Mouse (Mus musculus): Measurements from ENCODE around the gene Gm43518.

Gm43518 gene

DNA sequence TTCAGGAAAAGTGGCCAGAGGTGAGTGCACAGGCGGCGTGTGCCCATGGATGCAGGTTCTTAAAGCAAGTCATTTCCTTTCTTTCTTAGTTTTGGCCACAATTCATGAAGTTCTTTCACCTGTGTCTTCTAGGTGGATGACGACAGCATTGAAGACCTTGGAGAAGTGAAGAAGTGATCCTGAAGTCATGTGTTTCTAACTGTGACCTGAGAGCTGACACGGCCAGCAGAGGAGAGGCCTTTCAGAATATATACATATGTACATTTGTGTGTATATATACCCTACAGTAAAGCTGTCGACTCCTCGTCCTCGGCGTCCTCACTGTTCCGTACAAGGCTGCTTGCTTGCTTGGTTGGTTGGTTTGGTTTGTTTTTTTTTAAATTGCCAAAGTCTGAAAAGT, at the start of gene Gm43518:
Gene Gm43518, plus strand, starts transcription at position 301 of the 400 bp plus-strand sequence.
- DNase-seq, result no peak

DNA sequence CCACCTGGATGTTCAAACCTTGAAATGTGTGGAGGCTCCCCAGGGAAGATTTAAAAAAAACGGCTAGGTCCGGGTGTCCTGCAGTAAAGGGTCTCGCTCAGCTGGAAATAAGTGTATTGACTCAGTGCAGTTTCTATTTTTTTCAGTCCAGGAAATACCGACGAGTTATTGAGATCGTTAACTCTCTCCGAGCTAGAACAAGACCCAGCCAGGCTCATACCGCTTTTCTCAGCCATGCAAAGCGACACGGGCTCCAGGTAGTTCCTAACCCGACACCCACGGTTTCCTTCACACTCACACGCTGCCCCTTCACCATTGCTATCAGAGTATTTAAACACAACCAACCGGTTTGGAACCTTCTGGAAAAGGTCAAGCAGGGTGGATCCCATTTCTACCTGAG, 49.2 kb upstream of the Gm43518 start:
- DNase-seq, result no peak

DNA sequence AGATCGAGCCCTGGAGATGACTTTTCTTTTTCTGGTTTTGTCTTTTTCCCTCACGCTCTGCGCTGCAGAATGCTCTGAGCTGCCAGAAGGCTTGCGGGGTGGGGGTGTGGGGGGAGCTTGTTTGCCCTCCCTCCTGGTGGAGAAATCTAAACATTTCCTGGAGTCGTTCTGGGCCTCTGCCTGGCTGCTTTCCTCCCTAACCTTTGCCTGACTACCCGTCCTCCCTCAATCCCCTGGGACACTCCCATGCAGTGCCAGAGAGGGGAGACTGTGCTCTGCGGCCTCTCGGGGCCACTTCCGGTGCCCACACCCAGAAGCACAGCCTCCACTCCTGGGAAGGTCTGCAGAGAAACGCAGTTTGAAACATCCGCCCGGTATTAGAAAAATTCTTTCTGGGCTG, 47.3 kb upstream of the Gm43518 start, which contains the start of gene Hcar1:
Gene Hcar1, minus strand, starts transcription at position 93 of the 400 bp plus-strand sequence.
- no peak for DNase-seq

DNA sequence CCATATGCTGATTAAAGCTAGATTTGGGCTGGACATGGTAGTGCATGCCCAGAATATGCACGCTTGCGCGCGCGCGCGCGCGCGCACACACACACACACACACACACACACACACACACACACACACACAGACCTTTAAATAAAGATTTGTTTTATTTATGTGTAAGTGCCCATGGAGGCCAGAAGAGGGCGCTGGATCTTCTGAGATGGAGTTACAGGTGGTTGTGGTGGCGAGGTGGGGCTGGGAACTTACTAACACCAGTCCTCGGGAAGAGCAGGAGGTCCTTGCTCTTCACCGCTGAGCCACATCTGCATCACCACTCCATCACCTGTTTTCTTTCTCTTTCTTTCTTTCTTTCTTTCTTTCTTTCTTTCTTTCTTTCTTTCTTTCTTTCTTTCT, 46.4 kb upstream of the Gm43518 start:
- DNase-seq, result no peak

DNA sequence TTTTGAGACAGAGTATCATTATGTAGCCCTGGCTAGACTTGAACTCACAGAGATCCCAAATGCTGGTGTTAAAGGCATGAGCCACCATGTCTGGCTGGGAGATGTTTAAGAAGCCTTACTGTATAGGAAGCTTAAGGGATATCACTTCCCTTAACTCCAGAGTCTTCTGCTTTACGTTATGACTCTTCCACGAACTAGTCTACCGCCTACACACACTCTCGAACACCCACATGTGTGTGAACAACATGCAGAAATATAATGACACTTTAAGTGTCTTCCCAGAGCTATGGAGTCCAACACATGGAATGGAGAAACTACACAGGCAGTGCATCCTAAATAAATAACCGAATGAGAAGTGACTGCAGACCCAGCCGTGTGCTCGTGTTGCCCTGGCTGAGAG, 43.3 kb upstream of the Gm43518 start:
- no peak for DNase-seq

DNA sequence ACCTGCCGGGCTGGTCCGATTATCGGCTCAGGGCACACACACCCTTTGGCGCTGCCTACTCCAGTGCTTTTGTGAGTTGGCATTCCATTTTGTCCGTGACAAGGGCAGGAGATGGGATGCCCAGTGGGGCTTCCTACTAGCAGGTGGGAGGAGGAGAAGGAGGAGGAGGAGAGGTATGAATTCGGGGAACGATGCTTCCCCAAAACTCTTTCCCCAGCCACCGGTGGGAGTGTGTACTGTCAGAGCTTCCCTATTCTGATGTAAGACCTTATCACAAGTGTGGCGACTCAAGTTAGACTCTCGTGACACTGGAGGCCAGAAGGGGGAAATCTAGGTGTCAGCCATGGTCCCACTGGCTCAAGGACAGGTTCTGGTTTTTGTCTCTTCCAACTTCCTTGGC, 42.9 kb upstream of the Gm43518 start:
- DNase-seq, result no peak

DNA sequence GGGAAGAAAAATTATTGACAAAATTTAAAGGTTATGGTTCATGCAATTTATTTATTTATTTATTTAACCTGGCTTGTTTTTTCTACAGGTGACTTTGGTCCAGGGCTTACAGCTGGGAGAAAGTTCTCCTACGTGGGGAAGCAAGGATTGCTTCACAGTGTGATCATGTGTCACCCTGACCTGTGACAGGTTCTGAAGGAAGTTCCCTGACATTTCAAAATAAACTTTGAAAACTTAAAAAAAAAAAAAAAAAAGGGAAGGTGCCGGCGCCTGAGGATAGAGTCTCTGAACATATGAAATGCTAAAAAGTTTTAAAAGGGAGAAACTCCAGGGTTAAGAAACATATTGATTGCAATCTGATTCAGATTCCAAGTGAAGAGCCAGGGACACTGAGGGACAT, 40.9 kb upstream of the Gm43518 start:
- DNase-seq, result no peak

DNA sequence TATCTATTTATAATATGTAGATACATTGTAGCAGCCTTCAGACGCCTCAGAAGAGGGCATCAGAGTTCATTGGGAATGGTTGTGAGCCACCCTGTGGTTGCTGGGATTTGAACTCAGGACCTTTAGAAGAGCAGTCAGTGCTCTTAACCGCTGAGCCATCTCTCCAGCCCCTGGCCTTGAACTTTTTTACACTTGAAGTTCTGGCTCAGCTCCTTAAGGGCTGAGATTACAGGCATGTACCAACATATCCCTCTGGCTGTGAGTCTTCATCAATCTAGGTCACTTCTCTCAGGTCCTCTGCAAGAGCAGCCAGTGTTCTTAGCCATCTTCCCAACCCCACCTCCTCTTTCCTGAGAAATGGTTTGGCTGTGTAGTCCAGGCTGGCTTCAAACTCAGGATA, 36.9 kb upstream of the Gm43518 start:
- no peak for DNase-seq

DNA sequence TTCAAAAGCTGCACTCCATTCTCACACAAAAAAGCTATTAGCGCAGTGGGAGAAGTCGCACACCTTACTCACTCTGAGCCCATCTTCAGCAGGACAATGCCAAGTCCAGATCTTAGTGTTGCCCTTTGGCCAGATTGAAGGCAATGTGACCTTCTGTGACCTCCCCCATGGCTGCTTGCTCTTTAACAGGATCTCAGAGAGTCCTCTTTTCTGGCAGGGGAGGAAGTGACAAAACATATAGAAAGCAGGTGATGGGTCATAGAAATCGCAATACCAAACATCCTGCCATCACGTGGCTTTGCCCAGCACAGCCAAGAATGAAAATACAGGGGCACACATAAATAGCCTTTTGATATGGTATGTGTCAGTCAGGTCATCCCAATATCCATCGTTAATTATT, 36.2 kb upstream of the Gm43518 start:
- no peak for DNase-seq

DNA sequence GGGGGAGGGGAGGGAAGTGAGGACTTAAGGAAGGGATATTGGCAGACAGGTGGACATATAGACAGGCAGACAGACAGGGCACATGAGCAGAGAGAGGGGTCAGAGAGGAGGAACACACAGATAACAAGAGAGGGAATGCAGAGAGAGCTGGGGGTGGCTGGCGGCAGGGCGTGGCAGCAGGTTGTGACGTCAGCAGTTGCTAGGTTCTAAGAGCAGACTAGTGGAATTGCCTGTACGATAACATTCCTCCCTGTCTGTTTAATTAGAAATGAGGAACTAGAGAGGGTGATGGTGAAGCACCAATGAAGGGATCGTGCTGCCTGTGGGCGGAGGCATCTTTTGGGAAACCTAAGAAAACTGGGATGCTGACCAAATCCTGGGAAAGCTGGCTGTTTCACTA, 35.5 kb upstream of the Gm43518 start:
- DNase-seq, result no peak

DNA sequence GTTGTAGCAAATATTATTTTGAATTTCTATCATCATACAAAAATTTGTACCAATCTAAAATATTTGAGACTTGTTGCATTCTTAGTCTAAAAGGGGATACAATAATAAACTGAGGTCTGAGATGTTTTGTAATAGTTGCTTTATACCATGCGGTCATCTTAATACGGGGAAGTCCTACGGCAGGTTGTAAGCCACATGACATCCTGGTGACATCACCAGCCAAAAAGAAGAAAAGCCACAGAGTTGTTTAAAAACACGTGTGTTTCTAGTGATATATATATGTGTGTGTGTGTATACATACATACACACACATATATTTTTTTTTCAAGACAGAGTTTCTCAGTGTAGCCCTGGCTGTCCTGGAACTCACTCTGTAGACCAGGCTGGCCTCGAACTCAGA, 33.7 kb upstream of the Gm43518 start:
- no peak for DNase-seq

DNA sequence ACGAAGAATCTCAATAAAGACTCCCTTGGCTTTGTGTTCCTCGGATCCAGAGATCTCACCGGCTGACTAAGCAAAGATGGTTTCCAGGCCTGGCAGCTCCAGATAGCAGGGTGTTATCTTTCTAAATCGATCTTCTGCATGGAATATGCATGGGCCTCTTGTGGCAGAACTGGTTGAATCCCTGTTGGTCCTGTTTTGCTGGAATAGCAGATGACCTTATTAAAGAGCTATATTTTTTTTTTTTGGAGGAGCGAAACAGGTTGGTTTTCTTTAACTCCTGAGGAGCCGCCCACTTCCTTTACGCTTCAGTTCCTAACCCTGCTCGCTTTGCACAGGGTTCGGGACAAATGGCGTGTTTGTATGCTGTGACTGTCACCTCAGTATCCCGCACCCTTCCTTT, 30.8 kb upstream of the Gm43518 start:
- DNase-seq, result no peak

DNA sequence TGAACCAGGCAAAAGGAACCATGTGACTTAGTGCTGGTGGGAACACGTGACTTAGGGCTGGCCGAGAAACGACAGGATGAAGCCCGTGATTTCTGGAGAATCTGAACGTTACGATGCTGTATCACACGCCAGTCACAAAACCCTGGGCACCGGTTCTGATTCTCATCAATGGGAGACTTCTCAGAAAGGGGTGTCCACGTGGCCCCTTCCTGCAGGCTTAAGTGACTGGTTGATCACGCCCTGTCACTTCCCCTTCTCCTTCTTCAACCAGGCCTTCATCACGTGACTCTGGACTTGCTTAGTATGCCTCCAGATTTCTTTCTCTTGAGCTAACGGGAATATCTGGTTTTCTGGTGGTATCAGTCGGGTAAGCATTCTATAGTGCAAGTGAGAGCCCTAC, 29.9 kb upstream of the Gm43518 start:
- no peak for DNase-seq

DNA sequence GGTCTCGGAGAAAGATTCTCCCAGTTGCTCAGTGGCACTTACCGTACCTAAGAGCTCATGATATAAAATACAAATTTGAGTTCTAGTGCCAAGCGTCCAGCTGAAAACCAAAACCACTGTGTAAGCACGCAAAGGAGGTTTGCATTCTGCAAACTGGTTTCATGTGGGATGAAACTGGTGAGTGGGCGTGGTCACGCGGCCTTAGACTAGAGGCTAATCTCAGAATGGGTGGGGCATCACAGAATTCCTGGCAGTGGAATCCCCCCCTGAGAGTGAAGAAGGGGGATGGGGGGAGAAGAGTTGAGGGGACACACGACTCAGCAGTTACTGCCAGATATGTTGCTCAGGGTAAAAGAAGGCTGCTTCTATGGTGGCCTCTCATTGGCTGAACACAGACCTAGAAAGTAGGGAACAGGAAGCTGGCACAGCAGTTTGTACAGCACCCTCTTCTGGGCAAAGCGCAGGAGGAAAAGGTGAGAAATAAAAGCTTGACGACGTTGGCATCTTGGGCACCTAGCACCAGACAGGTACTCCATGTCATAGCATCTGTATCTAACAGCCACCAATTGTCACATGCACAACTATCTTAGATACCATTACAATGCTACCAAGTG, 23.1 kb upstream of the Gm43518 start:
- DNase-seq, result no peak

DNA sequence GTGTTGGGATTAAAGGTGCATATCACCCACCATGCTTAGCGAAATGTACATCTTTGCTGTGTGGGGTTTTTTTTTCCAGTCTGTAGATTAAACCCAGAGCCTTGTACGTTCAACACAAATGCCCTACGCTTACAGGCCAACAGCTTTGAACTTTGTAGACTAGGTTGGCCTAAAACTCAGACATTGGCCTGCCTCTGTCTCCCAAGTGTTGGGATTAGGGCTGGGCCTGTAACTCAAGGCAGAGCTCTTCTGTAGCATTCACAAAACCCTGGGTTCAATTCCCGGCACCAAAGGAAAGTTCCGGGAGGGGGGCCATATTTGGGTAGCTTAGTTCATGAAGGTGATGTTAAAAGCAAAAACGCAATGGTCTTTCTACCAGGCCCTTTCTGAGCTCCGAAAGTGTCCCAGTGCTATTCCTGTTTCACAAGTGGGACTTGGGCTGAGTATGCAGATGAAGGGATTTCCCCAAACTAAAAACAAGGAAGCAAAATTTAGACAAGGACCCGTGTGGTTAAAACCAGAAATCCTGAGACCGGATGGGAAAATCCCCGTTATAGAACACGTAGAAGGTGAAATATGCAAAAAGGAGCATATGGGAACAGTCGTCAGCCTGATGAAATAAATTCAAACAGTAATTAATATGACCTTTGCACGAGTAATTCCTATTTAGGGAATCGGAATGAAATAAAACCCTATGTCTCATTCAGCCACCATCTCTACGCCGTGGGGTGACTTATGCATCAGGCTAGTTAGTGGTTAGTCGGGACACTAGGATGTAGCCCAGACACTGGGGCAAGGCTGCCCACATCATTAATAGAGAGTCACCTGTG, 20.9 kb upstream of the Gm43518 start:
- peak; percentile 50 for DNase-seq

DNA sequence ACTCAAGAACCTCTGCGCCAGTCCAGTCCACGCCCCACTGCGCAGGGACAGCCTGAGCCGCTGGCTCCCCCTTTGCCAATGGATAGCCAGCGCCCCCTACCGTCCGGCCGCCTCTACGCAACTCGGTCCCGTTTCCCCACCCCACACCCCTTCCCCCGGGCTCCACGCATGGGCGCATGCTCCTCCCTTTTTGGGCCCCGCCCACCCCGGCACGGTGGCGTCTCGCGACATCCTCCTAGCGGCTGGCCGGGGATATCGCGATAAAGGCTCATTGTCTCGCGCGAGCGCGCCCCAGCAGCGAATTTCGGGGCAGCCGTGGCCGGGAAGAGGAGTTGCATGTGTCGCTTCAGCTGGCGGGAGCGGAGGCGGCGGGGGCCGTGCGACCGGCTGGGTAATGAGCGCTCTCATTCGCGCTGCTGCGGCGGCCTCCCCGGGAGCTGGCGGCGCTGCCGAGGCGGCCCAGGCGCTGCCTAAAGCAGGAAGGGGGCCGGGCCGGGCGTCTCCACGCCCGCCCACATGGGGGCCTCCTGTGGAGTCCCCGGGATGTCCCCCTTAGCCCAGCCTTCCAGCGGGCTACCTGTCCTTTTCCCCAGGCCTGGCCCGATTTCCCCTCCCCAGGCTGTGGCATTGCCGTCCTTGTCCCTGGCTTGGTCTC, 20.1 kb upstream of the Gm43518 start, which contains the start of gene Denr:
Gene Denr, plus strand, starts transcription at position 200 of the 655 bp plus-strand sequence.
- DNase-seq, result peak; percentile 99

DNA sequence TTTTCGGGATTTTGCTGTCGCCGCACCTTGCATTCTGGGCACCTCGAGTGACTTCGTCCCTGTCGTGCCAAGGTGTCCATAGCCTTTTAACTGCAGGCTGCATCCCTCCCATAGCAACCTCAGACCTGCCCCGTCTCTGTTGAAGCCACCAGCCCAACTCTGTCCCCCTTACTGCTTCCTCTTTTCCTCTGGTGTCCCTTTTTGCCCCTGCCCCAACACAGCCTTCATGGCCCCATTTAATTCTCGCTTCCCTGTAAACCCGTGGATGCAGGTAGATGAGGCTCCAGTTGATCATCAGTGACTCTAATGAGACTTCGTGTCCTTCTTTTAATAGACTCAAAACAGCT, 19.6 kb upstream of the Gm43518 start:
- no peak for DNase-seq

DNA sequence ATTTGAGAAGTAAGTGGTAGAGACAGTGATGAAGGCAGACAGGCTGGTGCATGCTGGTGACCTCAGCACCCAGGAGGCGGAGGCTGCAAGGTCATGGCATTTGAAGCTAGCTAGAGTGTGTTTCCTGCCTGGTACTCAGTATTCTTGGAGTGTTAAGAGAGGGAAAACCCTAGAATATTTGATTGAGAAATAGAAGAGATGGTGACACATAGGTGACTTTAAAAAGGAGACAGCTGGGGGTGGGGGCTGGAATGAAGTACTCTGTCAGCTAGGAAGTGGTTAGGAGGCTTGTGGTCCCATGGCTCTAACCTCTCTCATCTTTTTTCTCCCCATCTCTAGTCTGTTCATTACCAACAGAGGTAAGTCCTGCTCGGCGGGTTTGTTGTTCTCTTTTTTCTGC, 12.4 kb upstream of the Gm43518 start:
- no peak for DNase-seq

DNA sequence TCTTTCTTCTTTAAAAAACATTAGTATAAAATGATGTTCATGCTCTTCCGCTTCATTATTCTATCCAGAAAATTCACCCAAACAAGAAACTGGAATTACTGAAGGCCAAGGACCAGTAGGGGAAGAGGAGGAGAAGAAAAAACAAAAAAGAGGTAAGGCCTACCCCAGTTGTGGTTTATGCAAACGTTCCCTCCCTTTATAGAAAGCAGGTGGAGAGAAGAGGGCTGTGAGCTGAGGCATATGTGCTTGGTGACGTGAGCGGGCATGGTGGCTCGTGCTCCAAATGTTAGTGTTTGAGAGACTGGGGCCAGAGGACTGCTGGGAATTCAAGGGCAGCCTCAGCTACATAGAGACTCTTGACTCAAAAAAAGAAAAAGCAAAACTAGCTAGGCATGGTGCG, 5.1 kb upstream of the Gm43518 start:
- no peak for DNase-seq

DNA sequence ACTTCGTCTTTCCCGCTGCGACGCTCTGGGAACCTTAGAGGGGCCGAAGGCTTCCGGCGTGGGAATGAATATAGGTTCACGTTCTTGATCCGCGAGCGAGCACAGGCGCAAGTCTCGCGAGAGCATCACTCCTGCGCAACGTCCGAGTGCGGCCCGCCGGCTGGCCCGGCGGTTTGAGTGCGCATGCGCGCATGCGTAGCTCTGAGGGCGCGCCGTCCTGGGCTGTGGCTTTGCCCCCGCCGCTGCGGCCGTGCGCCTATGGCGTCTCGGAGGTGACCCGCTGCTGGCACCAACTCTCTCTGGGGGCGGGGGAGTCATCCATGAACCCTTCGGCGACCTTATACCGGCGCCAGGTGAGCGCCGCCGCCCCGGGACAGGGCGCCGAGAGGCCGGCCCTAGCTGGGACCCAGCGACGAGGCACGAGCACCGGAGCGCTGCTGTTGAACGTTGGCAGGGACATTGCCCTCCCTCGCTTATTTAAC, 3.3 kb downstream of the Gm43518 start, which contains the start of gene Ccdc62:
Gene Ccdc62, plus strand, starts transcription at position 172 of the 482 bp plus-strand sequence.
- DNase-seq, result peak; percentile 92

DNA sequence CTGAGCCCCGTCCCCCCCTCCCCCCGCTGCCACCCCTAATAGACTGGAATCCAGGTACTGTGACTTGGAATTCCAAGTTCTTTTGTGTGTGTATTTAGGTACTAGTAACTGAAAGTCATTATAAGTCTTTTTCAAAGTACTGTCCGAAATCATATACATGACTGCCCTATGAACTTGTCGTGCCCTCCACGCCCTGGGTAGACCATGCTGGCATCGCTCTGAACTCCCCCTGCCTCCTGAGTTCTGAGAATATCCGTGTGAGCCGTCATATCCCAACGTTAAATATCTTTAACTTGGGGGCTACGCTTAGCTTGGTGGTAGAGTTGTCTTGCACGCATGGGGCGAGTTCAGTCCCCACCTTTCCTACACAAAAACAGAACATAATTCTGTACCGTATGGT, 3.9 kb downstream of the Gm43518 start:
- DNase-seq, result no peak

DNA sequence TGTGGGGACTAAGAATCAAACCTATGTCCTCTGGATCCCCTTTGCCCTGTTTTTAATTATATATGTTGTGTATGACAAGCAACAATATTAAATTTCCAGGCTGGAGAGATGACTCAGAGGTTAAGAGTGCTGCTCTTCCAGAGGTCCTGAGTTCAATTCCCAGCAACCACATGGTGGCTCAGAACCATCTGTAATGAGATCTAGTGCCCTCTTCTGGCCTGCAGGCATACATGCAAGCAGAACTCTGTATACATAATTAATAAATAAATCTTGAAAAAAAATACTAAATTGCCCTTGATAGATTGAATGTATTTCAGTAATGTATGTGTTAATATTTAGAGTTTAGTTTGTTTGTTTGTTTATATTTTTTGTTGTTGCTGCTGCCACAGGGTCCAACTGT, 5.7 kb downstream of the Gm43518 start:
- no peak for DNase-seq

DNA sequence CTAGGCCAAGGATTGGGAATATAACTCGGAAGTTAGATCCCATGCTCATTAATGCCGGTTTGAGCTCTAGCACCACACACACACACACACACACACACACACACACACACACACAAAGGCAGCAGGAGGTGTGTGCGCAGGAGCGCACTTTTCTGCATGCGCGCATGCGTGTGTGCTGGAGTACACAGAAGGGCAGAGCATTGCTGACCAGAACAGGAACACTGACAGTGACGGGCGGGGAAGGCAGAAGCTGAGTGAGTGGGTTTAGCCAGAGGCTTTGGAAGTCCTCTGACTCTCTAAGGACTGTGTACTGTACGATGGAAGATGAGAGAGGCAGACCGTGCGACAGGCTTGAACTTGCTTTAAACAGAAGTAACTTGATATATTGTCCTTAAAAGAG, 6.3 kb downstream of the Gm43518 start:
- DNase-seq, result no peak

Data from cerebellum, adult 9-10 months (tissue).